Mouse (Mus musculus) limb, embryonic 11.5 days (tissue): ENCODE measurements around the gene Sycn. TPM values are rescaled to one million over a fixed set of nuclear protein-coding genes. Genes with fewer than 3 reads are reported as not detected.
"Not testable (repeated sequence)": the region's sequence is repeated elsewhere in the genome, so short reads cannot be mapped to it uniquely, and the experiment has no call there.

Source experiments
- ATAC-seq: fragments of 200-750 bp; cut with Nextera tagmentation; 2 replicates; pipeline ENCODE4 v1.8.0; 2017; ENCODE audit warnings: low read depth; ENCODE audit not compliant: insufficient number of reproducible peaks, low FRiP score, low TSS enrichment
- DNase-seq: peaks from one replicate; pipeline ENCODE4 v3.0.0-alpha.2; 2015; ENCODE audit warnings: low spot score
- H3K27ac ChIP-seq: fragments of 300-500 bp; sonication (generic); replicated peaks from 2 replicates; pipeline ENCODE4 v1.5.1; 2014; ENCODE audit warnings: low read depth, mild to moderate bottlenecking, low read length
- H3K27me3 ChIP-seq: fragments of 300-500 bp; sonication (generic); 2 replicates; pipeline ENCODE4 v1.6.1; 2014; ENCODE audit warnings: mild to moderate bottlenecking, low read length, mixed read lengths; ENCODE audit not compliant: control insufficient read depth, insufficient read depth
- H3K36me3 ChIP-seq: fragments of 300-500 bp; sonication (generic); 2 replicates; pipeline ENCODE4 v1.6.1; 2014; ENCODE audit warnings: mild to moderate bottlenecking, low read length, moderate library complexity, mixed read lengths; ENCODE audit not compliant: control insufficient read depth, insufficient read depth
- H3K4me1 ChIP-seq: fragments of 300-500 bp; sonication (generic); 2 replicates; pipeline ENCODE4 v1.6.1; 2014; ENCODE audit warnings: low read length, mixed read lengths; ENCODE audit not compliant: control insufficient read depth, insufficient read depth
- H3K4me2 ChIP-seq: fragments of 300-500 bp; sonication (generic); 2 replicates; pipeline ENCODE4 v1.6.1; 2014; ENCODE audit warnings: low read depth, mild to moderate bottlenecking, moderate library complexity; ENCODE audit not compliant: severe bottlenecking
- H3K4me3 ChIP-seq: fragments of 300-500 bp; sonication (generic); 2 replicates; pipeline ENCODE4 v1.5.1; 2014; ENCODE audit warnings: low read depth, low read length
- H3K9ac ChIP-seq: fragments of 300-500 bp; sonication (generic); 2 replicates; pipeline ENCODE4 v1.6.1; 2014; ENCODE audit warnings: mild to moderate bottlenecking, low read length
- H3K9me3 ChIP-seq: fragments of 300-500 bp; sonication (generic); 2 replicates; pipeline ENCODE4 v1.6.1; 2016; ENCODE audit warnings: low read length; ENCODE audit not compliant: control insufficient read depth
- WGBS: fragments of 180-500 bp; shearing (Covaris S2); extraction: QIAGEN DNeasy Blood & Tissue Kit; methylation state at CpG from one replicate; pipeline ENCODE4 v1.1.7; 2014; 5-methylcytosine and 5-hydroxymethylcytosine counted together
- polyA plus RNA-seq: library from polyadenylated mRNA; unstranded; fragments of >200 nt; fragmentation: Nextera tagmentation; extraction: Ambion mirVana; gene quantifications from 2 replicates; pipeline ENCODE4 v1.2.1, GENCODE M21; 2014

The Sycn gene
- polyA plus RNA-seq, 1 experiment from 2014 or later, result not detected

GRCm38 (mm10) chr7:28527922-28528719 is 12.6 kb upstream of the Sycn start:
- H3K9ac ChIP-seq, result no peak overlapping the region
- H3K9me3 ChIP-seq, result no peaks in the 10 kb centered on the region
- H3K4me1 ChIP-seq, result 0 out of 2 replicates have a peak, but pooled peaks cover 3% of the 10 kb centered on the region
- no peaks in the 10 kb centered on the region for H3K27me3 ChIP-seq
- 7% methylated on average over 19 of the region's 19 CpGs for WGBS
- H3K4me3 ChIP-seq, result no peak overlapping the region
- H3K4me2 ChIP-seq, result no peak overlapping the region
- ATAC-seq (no peak), DNase-seq (peak; percentile 86)
- H3K27ac ChIP-seq, result no peak overlapping the region
- H3K36me3 ChIP-seq, result no peaks in the 10 kb centered on the region

GRCm38 (mm10) chr7:28532005-28532404 is 8.7 kb upstream of the Sycn start:
- no peak for ATAC-seq

GRCm38 (mm10) chr7:28538886-28539285 is 1.8 kb upstream of the Sycn start:
- WGBS, result 88% methylated on average over 6 of the region's 6 CpGs
- H3K36me3 ChIP-seq, result not testable (repeated sequence)

More at GRCm38 (mm10) chr7:28532005-28532404, 8.7 kb upstream of the Sycn start:
- H3K4me3 ChIP-seq, result no peak overlapping the region
- no peak overlapping the region for H3K9ac ChIP-seq
- no peaks in the 10 kb centered on the region for H3K27me3 ChIP-seq
- H3K4me2 ChIP-seq, result no peak overlapping the region
- no peaks in the 10 kb centered on the region for H3K9me3 ChIP-seq
- no peak overlapping the region for H3K27ac ChIP-seq
- H3K36me3 ChIP-seq, result no peaks in the 10 kb centered on the region
- WGBS, result 45% methylated on average over 8 of the region's 8 CpGs
- H3K4me1 ChIP-seq, result 0 out of 2 replicates have a peak, but pooled peaks cover 3% of the 10 kb centered on the region
- no peak for DNase-seq

DNA sequence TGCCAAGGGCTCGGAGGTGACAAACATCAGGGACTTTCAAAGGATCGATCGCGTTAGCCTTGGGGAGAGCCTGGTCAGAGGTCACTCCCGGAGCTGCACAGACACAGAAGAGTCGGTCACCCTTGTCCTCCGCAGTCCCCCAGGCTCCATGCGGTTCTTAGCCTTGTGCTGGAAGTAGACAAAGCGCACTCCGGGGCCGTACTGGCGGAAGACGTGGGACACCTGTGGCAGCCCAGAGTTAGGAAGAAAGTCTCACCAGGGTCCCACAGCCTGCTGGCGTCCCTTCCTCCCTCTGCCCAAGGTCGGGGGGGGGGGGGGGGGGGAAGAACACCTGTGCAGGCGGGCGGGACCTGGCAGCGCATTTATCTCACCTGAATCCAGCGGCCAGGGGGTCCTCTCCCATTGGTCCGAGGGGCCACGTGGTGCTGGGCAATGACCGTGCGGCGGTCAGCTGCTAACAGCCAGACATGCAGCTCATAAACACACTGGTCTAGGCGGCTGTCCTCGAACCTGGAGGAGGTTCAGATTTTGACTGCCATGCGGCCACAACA is 3.4 kb downstream of the Sycn start:
- H3K27me3 ChIP-seq, result peaks cover 39% of the 10 kb centered on the region
- H3K27ac ChIP-seq, result no peak overlapping the region
- H3K4me3 ChIP-seq, result peak overlapping the region; percentile 19
- no peak overlapping the region for H3K9ac ChIP-seq
- peak; percentile 47 for DNase-seq
- WGBS, result 5% methylated on average over 24 of the region's 27 CpGs
- H3K4me1 ChIP-seq, result peaks cover 4% of the 10 kb centered on the region; the same call in 1 of the 2 replicates
- H3K36me3 ChIP-seq, result no peaks in the 10 kb centered on the region
- no peaks in the 10 kb centered on the region for H3K9me3 ChIP-seq
- H3K4me2 ChIP-seq, result peak overlapping the region; percentile 42
- no peak for ATAC-seq

More at GRCm38 (mm10) chr7:28538886-28539285, 1.8 kb upstream of the Sycn start:
- not testable (repeated sequence) for H3K9me3 ChIP-seq, H3K4me2 ChIP-seq, H3K4me1 ChIP-seq, H3K9ac ChIP-seq, H3K27ac ChIP-seq, ATAC-seq, DNase-seq, H3K27me3 ChIP-seq, H3K4me3 ChIP-seq

- no peaks in the 10 kb centered on the region for H3K36me3 ChIP-seq
- H3K9ac ChIP-seq, result no peak overlapping the region
- H3K4me3 ChIP-seq, result no peak overlapping the region
- 23% methylated on average over 14 of the region's 14 CpGs for WGBS
- DNase-seq, result peak; percentile 44
- H3K27ac ChIP-seq, result no peak overlapping the region
- peaks cover 4% of the 10 kb centered on the region; the same call in 1 of the 2 replicates for H3K4me1 ChIP-seq
- H3K4me2 ChIP-seq, result no peak overlapping the region
- no peak for ATAC-seq
- peaks cover 39% of the 10 kb centered on the region for H3K27me3 ChIP-seq
- no peaks in the 10 kb centered on the region for H3K9me3 ChIP-seq
Observed at GRCm38 (mm10) chr7:28545048-28545890, 4.6 kb downstream of the Sycn start.

DNA sequence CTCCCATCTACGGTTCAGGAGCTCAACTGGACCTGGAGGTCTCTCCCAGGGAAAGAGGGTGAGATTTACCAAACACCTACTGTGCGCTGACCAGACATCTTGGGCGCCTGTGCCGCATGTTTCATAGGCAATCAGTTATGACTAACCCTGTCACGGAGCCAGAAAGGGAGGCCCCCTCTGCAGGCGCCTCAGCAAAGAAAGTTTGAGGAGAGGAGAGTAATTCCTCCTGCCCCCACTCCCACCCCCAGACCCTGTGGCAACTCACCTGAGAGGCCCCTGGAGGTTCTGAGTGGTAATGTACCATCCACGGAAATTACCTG is 5.2 kb downstream of the Sycn start:
- ATAC-seq (no peak), DNase-seq (no peak)
- Histone ChIP-seq H3K4me1 (peaks cover 4% of the 10 kb centered on the region; the same call in 1 of the 2 replicates), H3K9me3 (no peaks in the 10 kb centered on the region), H3K4me3 (no peak overlapping the region), H3K27ac (no peak overlapping the region), H3K9ac (no peak overlapping the region), H3K27me3 (peaks cover 39% of the 10 kb centered on the region), H3K4me2 (no peak overlapping the region), H3K36me3 (no peaks in the 10 kb centered on the region)
- 44% methylated on average over 7 of the region's 7 CpGs for WGBS

GRCm38 (mm10) chr7:28546649-28547048 is 6.0 kb downstream of the Sycn start:
- no peak overlapping the region for H3K27ac ChIP-seq

DNA sequence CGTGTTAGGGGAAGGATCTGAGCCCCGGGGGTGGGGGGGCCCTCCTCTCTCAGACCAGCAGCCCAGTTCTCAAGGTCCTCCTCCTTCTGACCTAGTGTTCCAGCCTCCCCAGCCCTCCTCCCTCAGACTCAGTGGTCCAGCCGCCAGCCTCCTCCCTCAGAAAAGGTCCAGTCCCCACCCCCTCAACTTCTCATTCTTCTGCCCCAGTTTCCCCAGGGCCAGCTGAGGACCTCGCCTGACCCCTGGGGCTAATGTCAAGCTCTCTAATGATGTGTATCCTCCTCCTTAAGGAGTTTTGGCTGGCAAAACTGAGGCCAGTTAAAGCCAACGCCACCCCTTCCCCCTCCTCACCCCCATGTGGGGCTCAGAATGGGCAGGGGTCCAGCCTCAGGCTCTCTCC is 6.5 kb downstream of the Sycn start, which contains the start of gene Nccrp1:
TSS of gene Nccrp1 (minus strand) at position 101 of the 400 bp plus-strand sequence.
- WGBS, result 7% methylated on average over 5 of the region's 5 CpGs
- ATAC-seq (0 out of 2 replicates have a peak, but pooled peaks have one; percentile 41), DNase-seq (no peak)
- Histone ChIP-seq H3K9ac (no peak within 1 kb of the TSS), H3K27me3 (peaks cover 39% of the 10 kb centered on the region), H3K27ac (no peak within 1 kb of the TSS), H3K4me1 (peaks cover 4% of the 10 kb centered on the region; the same call in 1 of the 2 replicates), H3K4me3 (peak within 1 kb of the TSS; percentile 20), H3K9me3 (no peaks in the 10 kb centered on the region), H3K4me2 (peak within 1 kb of the TSS; percentile 35), H3K36me3 (no peaks in the 10 kb centered on the region)

More at GRCm38 (mm10) chr7:28546649-28547048, 6.0 kb downstream of the Sycn start:
- Histone ChIP-seq H3K4me2 (peak overlapping the region; percentile 35), H3K27me3 (peaks cover 39% of the 10 kb centered on the region), H3K4me3 (peak overlapping the region; percentile 20), H3K9ac (no peak overlapping the region), H3K4me1 (peaks cover 4% of the 10 kb centered on the region; the same call in 1 of the 2 replicates), H3K9me3 (no peaks in the 10 kb centered on the region), H3K36me3 (no peaks in the 10 kb centered on the region)
- DNase-seq (no peak), ATAC-seq (no peak)
- WGBS, result 1% methylated on average over 22 of the region's 22 CpGs
